Mouse (Mus musculus) midbrain, embryonic 14.5 days (tissue): ENCODE results near the gene Rhoh. TPM values are rescaled to one million over a fixed set of nuclear protein-coding genes. Genes with fewer than 3 reads are reported as not detected.

Experiments
- ATAC-seq: fragments of 200-750 bp; cut with Nextera tagmentation; 2 replicates; pipeline ENCODE4 v1.8.0; 2017; ENCODE audit warnings: moderate number of reproducible peaks, moderate library complexity; ENCODE audit not compliant: low FRiP score, low TSS enrichment
- DNase-seq: peaks from one replicate; pipeline ENCODE4 v3.0.0-alpha.2; 2015
- H3K27ac ChIP-seq: fragments of 300-500 bp; sonication (generic); replicated peaks from 2 replicates; pipeline ENCODE4 v1.5.1; 2014; ENCODE audit warnings: mild to moderate bottlenecking, low read depth, low read length, moderate library complexity
- H3K27me3 ChIP-seq: fragments of 300-500 bp; sonication (generic); 2 replicates; pipeline ENCODE4 v1.6.1; 2014; ENCODE audit warnings: low read length, control low read depth, mixed read lengths; ENCODE audit not compliant: control insufficient read depth, insufficient read depth
- H3K36me3 ChIP-seq: fragments of 300-500 bp; sonication (generic); 2 replicates; pipeline ENCODE4 v1.6.1; 2014; ENCODE audit warnings: low read length, control low read depth; ENCODE audit not compliant: control insufficient read depth, insufficient read depth
- H3K4me1 ChIP-seq: fragments of 300-500 bp; sonication (generic); 2 replicates; pipeline ENCODE4 v1.6.1; 2014; ENCODE audit warnings: mild to moderate bottlenecking, antibody characterized with exemption, low read length, control low read depth; ENCODE audit not compliant: control insufficient read depth, insufficient read depth
- H3K4me2 ChIP-seq: fragments of 300-500 bp; sonication (generic); 2 replicates; pipeline ENCODE4 v1.6.1; 2014; ENCODE audit warnings: mild to moderate bottlenecking, low read length, moderate library complexity
- H3K4me3 ChIP-seq: fragments of 300-500 bp; sonication (generic); replicated peaks from 2 replicates; pipeline ENCODE4 v1.5.1; 2014; ENCODE audit warnings: low read depth, low read length
- H3K9ac ChIP-seq: fragments of 300-500 bp; sonication (generic); replicated peaks from 2 replicates; pipeline ENCODE4 v1.6.1; 2014; ENCODE audit warnings: mild to moderate bottlenecking, low read length, moderate library complexity
- H3K9me3 ChIP-seq: fragments of 300-500 bp; sonication (generic); 2 replicates; pipeline ENCODE4 v1.6.1; 2016; ENCODE audit warnings: low read length, control low read depth, mixed read lengths; ENCODE audit not compliant: control insufficient read depth
- WGBS: fragments of 180-500 bp; shearing (Covaris S2); extraction: QIAGEN DNeasy Blood & Tissue Kit; methylation state at CpG from one replicate; pipeline ENCODE4 v1.1.7; 2014; 5-methylcytosine and 5-hydroxymethylcytosine counted together
- polyA plus RNA-seq: library from polyadenylated mRNA; unstranded; fragments of >200 nt; fragmentation: Nextera tagmentation; extraction: Ambion mirVana; gene quantifications from 2 replicates; pipeline ENCODE4 v1.2.1, GENCODE M21; 2014

The Rhoh gene
- polyA plus RNA-seq, 1 experiment from 2014 or later = 0.34 TPM

GRCm38 (mm10) chr5:65864486-65864885 lies 3.5 kb downstream of the Rhoh start:
- no peak overlapping the region for H3K9ac ChIP-seq
- no peak for ATAC-seq
- H3K27me3 ChIP-seq = no peaks in the 10 kb centered on the region
- no peak overlapping the region for H3K27ac ChIP-seq
- H3K9me3 ChIP-seq = no peaks in the 10 kb centered on the region
- H3K4me3 ChIP-seq = no peak overlapping the region
- DNase-seq = no peak
- no peaks in the 10 kb centered on the region for H3K4me1 ChIP-seq
- H3K4me2 ChIP-seq = no peak overlapping the region
- no peaks in the 10 kb centered on the region for H3K36me3 ChIP-seq
- WGBS = 94% methylated on average over 7 of the region's 7 CpGs

- Histone ChIP-seq H3K4me3 (no peak overlapping the region), H3K4me2 (no peak overlapping the region), H3K27ac (no peak overlapping the region), H3K36me3 (no peaks in the 10 kb centered on the region), H3K9me3 (no peaks in the 10 kb centered on the region), H3K27me3 (no peaks in the 10 kb centered on the region), H3K9ac (no peak overlapping the region), H3K4me1 (no peaks in the 10 kb centered on the region)
- 78% methylated on average over 3 of the region's 3 CpGs for WGBS
- ATAC-seq = no peak
- no peak for DNase-seq
Observed at GRCm38 (mm10) chr5:65864946-65865345, 3.9 kb downstream of the Rhoh start.

- no peak overlapping the region for H3K4me2 ChIP-seq
- ATAC-seq (no peak), DNase-seq (no peak)
- H3K9ac ChIP-seq = no peak overlapping the region
- H3K27ac ChIP-seq = no peak overlapping the region
- no peaks in the 10 kb centered on the region for H3K4me1 ChIP-seq
- H3K4me3 ChIP-seq = no peak overlapping the region
- no peaks in the 10 kb centered on the region for H3K36me3 ChIP-seq
- 91% methylated on average over 6 of the region's 6 CpGs for WGBS
- no peaks in the 10 kb centered on the region for H3K9me3 ChIP-seq
- no peaks in the 10 kb centered on the region for H3K27me3 ChIP-seq
Observed at GRCm38 (mm10) chr5:65866591-65866990, 5.6 kb downstream of the Rhoh start.

GRCm38 (mm10) chr5:65867380-65868116 lies 6.5 kb downstream of the Rhoh start:
- no peak for ATAC-seq

GRCm38 (mm10) chr5:65868419-65868818 lies 7.4 kb downstream of the Rhoh start:
- ATAC-seq (no peak), DNase-seq (no peak)
- H3K27me3 ChIP-seq = no peaks in the 10 kb centered on the region
- no peak overlapping the region for H3K27ac ChIP-seq
- no peaks in the 10 kb centered on the region for H3K9me3 ChIP-seq
- 81% methylated on average over 3 of the region's 3 CpGs for WGBS
- no peaks in the 10 kb centered on the region for H3K36me3 ChIP-seq
- no peak overlapping the region for H3K4me2 ChIP-seq
- H3K9ac ChIP-seq = no peak overlapping the region
- no peak overlapping the region for H3K4me3 ChIP-seq
- H3K4me1 ChIP-seq = no peaks in the 10 kb centered on the region

More at GRCm38 (mm10) chr5:65867380-65868116, 6.5 kb downstream of the Rhoh start:
- 90% methylated on average over 7 of the region's 7 CpGs for WGBS
- H3K9ac ChIP-seq = no peak overlapping the region
- DNase-seq = no peak
- no peaks in the 10 kb centered on the region for H3K27me3 ChIP-seq
- no peaks in the 10 kb centered on the region for H3K4me1 ChIP-seq
- H3K36me3 ChIP-seq = no peaks in the 10 kb centered on the region
- H3K9me3 ChIP-seq = no peaks in the 10 kb centered on the region
- H3K4me3 ChIP-seq = no peak overlapping the region
- no peak overlapping the region for H3K4me2 ChIP-seq
- H3K27ac ChIP-seq = no peak overlapping the region

GRCm38 (mm10) chr5:65869660-65870059 lies 8.6 kb downstream of the Rhoh start:
- Histone ChIP-seq H3K27me3 (no peaks in the 10 kb centered on the region), H3K4me2 (no peak overlapping the region), H3K27ac (no peak overlapping the region), H3K9ac (no peak overlapping the region), H3K4me3 (no peak overlapping the region), H3K36me3 (no peaks in the 10 kb centered on the region), H3K9me3 (no peaks in the 10 kb centered on the region), H3K4me1 (no peaks in the 10 kb centered on the region)
- ATAC-seq (no peak), DNase-seq (no peak)
- 91% methylated on average over 4 of the region's 4 CpGs for WGBS

GRCm38 (mm10) chr5:65871276-65871875 lies 10.4 kb downstream of the Rhoh start:
- Histone ChIP-seq H3K4me3 (no peak overlapping the region), H3K4me2 (no peak overlapping the region)
- WGBS = 92% methylated on average over 13 of the region's 13 CpGs

GRCm38 (mm10) chr5:65873212-65873611 lies 12.2 kb downstream of the Rhoh start:
- no peaks in the 10 kb centered on the region for H3K27me3 ChIP-seq
- H3K9ac ChIP-seq = no peak overlapping the region
- no peak for DNase-seq
- H3K9me3 ChIP-seq = no peaks in the 10 kb centered on the region
- WGBS = 83% methylated on average over 4 of the region's 4 CpGs
- ATAC-seq = no peak
- no peak overlapping the region for H3K27ac ChIP-seq
- no peak overlapping the region for H3K4me2 ChIP-seq
- no peaks in the 10 kb centered on the region for H3K36me3 ChIP-seq
- H3K4me3 ChIP-seq = no peak overlapping the region
- no peaks in the 10 kb centered on the region for H3K4me1 ChIP-seq

More at GRCm38 (mm10) chr5:65871276-65871875, 10.4 kb downstream of the Rhoh start:
- DNase-seq (no peak), ATAC-seq (no peak)
- H3K9ac ChIP-seq = no peak overlapping the region
- no peaks in the 10 kb centered on the region for H3K9me3 ChIP-seq
- H3K36me3 ChIP-seq = no peaks in the 10 kb centered on the region
- no peak overlapping the region for H3K27ac ChIP-seq
- no peaks in the 10 kb centered on the region for H3K4me1 ChIP-seq
- H3K27me3 ChIP-seq = no peaks in the 10 kb centered on the region

- WGBS = 94% methylated on average over 7 of the region's 7 CpGs
Observed at GRCm38 (mm10) chr5:65875269-65875668, 14.3 kb downstream of the Rhoh start.

More at GRCm38 (mm10) chr5:65875269-65875668, 14.3 kb downstream of the Rhoh start:
- Histone ChIP-seq H3K27me3 (no peaks in the 10 kb centered on the region), H3K4me2 (no peak overlapping the region), H3K9me3 (no peaks in the 10 kb centered on the region), H3K9ac (no peak overlapping the region), H3K4me1 (no peaks in the 10 kb centered on the region), H3K27ac (no peak overlapping the region), H3K36me3 (no peaks in the 10 kb centered on the region), H3K4me3 (no peak overlapping the region)
- no peak for ATAC-seq
- DNase-seq = no peak
